Mouse (Mus musculus): ENCODE measurements around the gene Gm20773.
"Not testable (repeated sequence)": the region's sequence is repeated elsewhere in the genome, so short reads cannot be mapped to it uniquely, and the experiment has no call there.

Gm20773 gene

DNA sequence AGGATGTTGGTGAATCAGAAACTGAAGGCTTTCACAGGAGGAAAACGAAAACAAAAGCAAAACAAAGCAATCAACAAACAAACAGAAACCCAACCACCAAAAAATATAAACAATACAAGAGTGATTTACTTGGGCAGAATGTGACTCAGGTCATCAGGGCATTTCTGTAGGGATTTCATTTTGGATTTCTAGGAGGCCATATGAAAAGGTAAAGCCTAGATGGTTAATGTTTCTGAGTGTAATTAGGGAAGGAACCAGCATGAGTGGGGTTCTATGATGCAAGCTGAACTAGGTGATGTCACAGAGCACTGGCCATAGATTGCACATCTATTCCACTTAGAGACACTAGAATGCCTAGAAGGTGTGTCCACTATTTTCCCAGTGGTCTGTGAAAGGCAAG, at the start of gene Gm20773:
Gene Gm20773, plus strand, starts transcription at position 301 of the 400 bp plus-strand sequence.
- not testable (repeated sequence) for DNase-seq (ENCODE audit: low spot score)

DNA sequence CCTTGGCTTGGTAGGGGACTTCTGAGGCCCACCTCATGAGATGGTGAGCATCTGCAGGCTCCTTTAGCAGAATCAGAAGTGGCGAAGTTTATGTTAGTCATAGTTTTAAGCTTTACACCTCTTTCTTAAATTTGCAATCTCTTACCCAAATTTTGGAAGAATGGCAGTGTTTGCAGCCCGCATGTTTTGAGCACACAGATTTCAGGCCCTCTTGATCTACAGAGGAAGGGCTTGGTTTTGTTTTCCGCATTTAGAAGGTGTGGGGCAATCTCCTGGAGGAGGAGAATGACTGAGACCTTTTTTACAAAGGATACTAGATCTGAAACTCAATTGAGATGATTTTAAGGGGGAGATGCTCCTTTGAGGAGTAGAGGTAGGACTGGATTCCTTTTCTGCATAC, 28.3 kb upstream of the Gm20773 start, which contains the start of gene Gm21866:
Gene Gm21866, minus strand, starts transcription at position 101 of the 400 bp plus-strand sequence.
- not testable (repeated sequence) for DNase-seq (ENCODE audit: low spot score)

All from ovary, postnatal 10 days (tissue).